Mouse (Mus musculus) Muller cell, postnatal 12 days (primary cell): ENCODE data around the gene Ctnna2.

Source experiments
- DNase-seq: peaks from one replicate; pipeline ENCODE4 v3.0.0-alpha.2; 2015; ENCODE audit errors: inconsistent ontology term

The Ctnna2 gene

GRCm38 (mm10) chr6:77979241-77979961 is at the start of gene Ctnna2:
Gene Ctnna2 (minus strand): TSS chr6:77979699.
- peak; percentile 96 for DNase-seq

GRCm38 (mm10) chr6:77980137-77981052 is 896 bp upstream of the Ctnna2 start:
- peak; percentile 31 for DNase-seq

- DNase-seq = peak; percentile 10
These were observed 841 bp downstream of the Ctnna2 start for GRCm38 (mm10) chr6:77978476-77979240.

GRCm38 (mm10) chr6:77970545-77971242 is 8.8 kb downstream of the Ctnna2 start:
- DNase-seq = peak; percentile 71

- DNase-seq = peak; percentile 24
These were observed 9.7 kb downstream of the Ctnna2 start for GRCm38 (mm10) chr6:77969774-77970173.

GRCm38 (mm10) chr6:77962011-77962410 is 17.5 kb downstream of the Ctnna2 start:
- DNase-seq = peak; percentile 93

- DNase-seq = no peak
These were observed 28.2 kb downstream of the Ctnna2 start for GRCm38 (mm10) chr6:77951276-77951675.

GRCm38 (mm10) chr6:77950690-77951089 is 28.8 kb downstream of the Ctnna2 start:
- DNase-seq = no peak

- DNase-seq = no peak
These were observed 50.1 kb downstream of the Ctnna2 start for GRCm38 (mm10) chr6:77929375-77929774.

- no peak for DNase-seq
These were observed 106.3 kb downstream of the Ctnna2 start for GRCm38 (mm10) chr6:77873150-77873549.

GRCm38 (mm10) chr6:77869313-77869712 is 110.2 kb downstream of the Ctnna2 start:
- no peak for DNase-seq

GRCm38 (mm10) chr6:77868119-77868518 is 111.4 kb downstream of the Ctnna2 start:
- no peak for DNase-seq

GRCm38 (mm10) chr6:77863379-77863778 is 116.1 kb downstream of the Ctnna2 start:
- no peak for DNase-seq

GRCm38 (mm10) chr6:77862781-77863180 is 116.7 kb downstream of the Ctnna2 start:
- no peak for DNase-seq

GRCm38 (mm10) chr6:77849438-77849837 is 130.1 kb downstream of the Ctnna2 start:
- DNase-seq = no peak

- peak; percentile 15 for DNase-seq
These were observed 130.7 kb downstream of the Ctnna2 start for GRCm38 (mm10) chr6:77848796-77849195.

- DNase-seq = no peak
These were observed 131.8 kb downstream of the Ctnna2 start for GRCm38 (mm10) chr6:77847651-77848050.

GRCm38 (mm10) chr6:77839076-77839475 is 140.4 kb downstream of the Ctnna2 start:
- no peak for DNase-seq

- DNase-seq = no peak
These were observed 140.8 kb downstream of the Ctnna2 start for GRCm38 (mm10) chr6:77838653-77839052.

GRCm38 (mm10) chr6:77837543-77837942 is 142.0 kb downstream of the Ctnna2 start:
- no peak for DNase-seq

- no peak for DNase-seq
These were observed 144.8 kb downstream of the Ctnna2 start for GRCm38 (mm10) chr6:77834680-77835079.
